Mouse (Mus musculus) adipose tissue, adult 10 weeks (tissue): ENCODE data around the gene Kyat3. TPM values are rescaled to one million over a fixed set of nuclear protein-coding genes. Genes with fewer than 3 reads are reported as not detected.

ENCODE experiments used
- polyA plus RNA-seq: library from polyadenylated mRNA; stranded (reverse); fragments of 350-450 nt; fragmentation: Illumina TruSeq; extraction: RNeasy Lipid Tissue Mini Kit (QIAGEN cat#74804); gene quantifications from one replicate; pipeline ENCODE4 v1.2.3, GENCODE M21; 2014; ENCODE audit warnings: low read depth, low replicate concordance

Kyat3 gene
- polyA plus RNA-seq = 15.7 TPM

GRCm38 (mm10) chr3:142700442-142701322 is at the start of gene Kyat3:
Gene Kyat3, plus strand, starts transcription at chr3:142701051.

GRCm38 (mm10) chr3:142764995-142765777 is 64.3 kb downstream of the Kyat3 start, which contains the start of gene Gtf2b:
Gene Gtf2b, plus strand, starts transcription at chr3:142765045.

Other genes starting within 250 kb of the Kyat3 start
- gene Gbp5, start 207.1 kb upstream of the Kyat3 start, polyA plus RNA-seq = 6.0 TPM
- 9.9 TPM for gene Gbp7, start 170.7 kb upstream of the Kyat3 start, polyA plus RNA-seq
- gene Gbp3, start 141.0 kb upstream of the Kyat3 start, polyA plus RNA-seq = 14.4 TPM
- gene Gbp2b, start 106.2 kb upstream of the Kyat3 start, polyA plus RNA-seq = 0.37 TPM
- gene Gbp2, start 80.4 kb upstream of the Kyat3 start, polyA plus RNA-seq = 27.3 TPM
- 39.3 TPM for gene Gtf2b, start 64.0 kb downstream of the Kyat3 start, polyA plus RNA-seq
- 23.4 TPM for gene Pkn2, start 181.0 kb downstream of the Kyat3 start, polyA plus RNA-seq